Mouse (Mus musculus) limb, embryonic 10.5 days (tissue): Measurements from ENCODE around the gene Jmjd8. TPM values are rescaled to one million over a fixed set of nuclear protein-coding genes. Genes with fewer than 3 reads are reported as not detected.

Experiments used
- DNase-seq: peaks from one replicate; pipeline ENCODE4 v3.0.0-alpha.2; 2017; ENCODE audit warnings: low spot score
- H3K27ac ChIP-seq: fragments of 300-500 bp; sonication (generic); 2 replicates; pipeline ENCODE4 v1.5.1; 2016; ENCODE audit warnings: mild to moderate bottlenecking
- H3K27me3 ChIP-seq: fragments of 300-500 bp; sonication (generic); 2 replicates; pipeline ENCODE4 v1.6.1; 2016; ENCODE audit warnings: low read depth, mild to moderate bottlenecking; ENCODE audit not compliant: poor library complexity, severe bottlenecking
- H3K36me3 ChIP-seq: fragments of 300-500 bp; sonication (generic); 2 replicates; pipeline ENCODE4 v1.6.1; 2016; ENCODE audit warnings: mild to moderate bottlenecking, moderate library complexity
- H3K4me1 ChIP-seq: fragments of 300-500 bp; sonication (generic); 2 replicates; pipeline ENCODE4 v1.6.1; 2016
- H3K4me3 ChIP-seq: fragments of 300-500 bp; sonication (generic); 2 replicates; pipeline ENCODE4 v1.5.1; 2016; ENCODE audit warnings: mild to moderate bottlenecking, moderate library complexity
- H3K9me3 ChIP-seq: fragments of 300-500 bp; sonication (generic); replicated peaks from 2 replicates; pipeline ENCODE4 v1.6.1; 2016; ENCODE audit warnings: mild to moderate bottlenecking
- WGBS: fragments of 180-500 bp; shearing (Covaris S2); methylation state at CpG from one replicate; pipeline ENCODE4 v1.1.7; 2016; 5-methylcytosine and 5-hydroxymethylcytosine counted together
- polyA plus RNA-seq: library from polyadenylated mRNA; unstranded; fragments of >200 nt; fragmentation: Nextera tagmentation; extraction: Ambion mirVana; gene quantifications from 2 replicates; pipeline ENCODE4 v1.2.1, GENCODE M21; 2016

Jmjd8 gene
- polyA plus RNA-seq, 1 experiment from 2014 or later = 54.9 TPM

- 87% methylated on average over 14 of the region's 14 CpGs for WGBS
- Histone ChIP-seq H3K4me1 (peaks cover 88% of the 10 kb centered on the region), H3K9me3 (no peaks in the 10 kb centered on the region), H3K36me3 (peaks cover 69% of the 10 kb centered on the region), H3K27ac (no peak overlapping the region), H3K4me3 (peak overlapping the region; percentile 77), H3K27me3 (no peaks in the 10 kb centered on the region)
- DNase-seq = no peak
Observed at GRCm38 (mm10) chr17:25830806-25831431, 2.3 kb downstream of the Jmjd8 start.

GRCm38 (mm10) chr17:25831451-25832281 lies 3.0 kb downstream of the Jmjd8 start:
- H3K27me3 ChIP-seq = no peaks in the 10 kb centered on the region
- peak overlapping the region; percentile 95 for H3K27ac ChIP-seq
- 66% methylated on average over 21 of the region's 21 CpGs for WGBS
- peak overlapping the region; percentile 77 for H3K4me3 ChIP-seq
- peaks cover 68% of the 10 kb centered on the region for H3K36me3 ChIP-seq
- DNase-seq = no peak
- peaks cover 89% of the 10 kb centered on the region for H3K4me1 ChIP-seq
- no peaks in the 10 kb centered on the region for H3K9me3 ChIP-seq

- Histone ChIP-seq H3K36me3 (peaks cover 61% of the 10 kb centered on the region), H3K27ac (peak overlapping the region; percentile 95), H3K4me3 (peak overlapping the region; percentile 77), H3K4me1 (peaks cover 91% of the 10 kb centered on the region), H3K9me3 (no peaks in the 10 kb centered on the region), H3K27me3 (no peaks in the 10 kb centered on the region)
- WGBS = under 1% methylated on average over 77 of the region's 77 CpGs
- DNase-seq = peak; percentile 97
Observed at GRCm38 (mm10) chr17:25832436-25833290, 4.0 kb downstream of the Jmjd8 start.

GRCm38 (mm10) chr17:25833291-25833663 lies 4.6 kb downstream of the Jmjd8 start, which contains the start of gene Stub1:
Stub1 (minus strand) TSS chr17:25833404.
- Histone ChIP-seq H3K9me3 (no peaks in the 10 kb centered on the region), H3K27ac (peak within 1 kb of the TSS; percentile 95), H3K27me3 (no peaks in the 10 kb centered on the region), H3K4me3 (peak within 1 kb of the TSS; percentile 77), H3K4me1 (peaks cover 90% of the 10 kb centered on the region), H3K36me3 (peaks cover 61% of the 10 kb centered on the region)
- under 1% methylated on average over 24 of the region's 24 CpGs for WGBS
- DNase-seq = no peak

- H3K27me3 ChIP-seq = no peaks in the 10 kb centered on the region
- peaks cover 69% of the 10 kb centered on the region for H3K36me3 ChIP-seq
- H3K9me3 ChIP-seq = no peaks in the 10 kb centered on the region
- H3K4me1 ChIP-seq = peaks cover 88% of the 10 kb centered on the region
- H3K4me3 ChIP-seq = peak overlapping the region; percentile 77
- 55% methylated on average over 6 of the region's 6 CpGs for WGBS
- DNase-seq = no peak
- peak overlapping the region; percentile 95 for H3K27ac ChIP-seq
Observed at GRCm38 (mm10) chr17:25833961-25834594, 5.4 kb downstream of the Jmjd8 start.

DNA sequence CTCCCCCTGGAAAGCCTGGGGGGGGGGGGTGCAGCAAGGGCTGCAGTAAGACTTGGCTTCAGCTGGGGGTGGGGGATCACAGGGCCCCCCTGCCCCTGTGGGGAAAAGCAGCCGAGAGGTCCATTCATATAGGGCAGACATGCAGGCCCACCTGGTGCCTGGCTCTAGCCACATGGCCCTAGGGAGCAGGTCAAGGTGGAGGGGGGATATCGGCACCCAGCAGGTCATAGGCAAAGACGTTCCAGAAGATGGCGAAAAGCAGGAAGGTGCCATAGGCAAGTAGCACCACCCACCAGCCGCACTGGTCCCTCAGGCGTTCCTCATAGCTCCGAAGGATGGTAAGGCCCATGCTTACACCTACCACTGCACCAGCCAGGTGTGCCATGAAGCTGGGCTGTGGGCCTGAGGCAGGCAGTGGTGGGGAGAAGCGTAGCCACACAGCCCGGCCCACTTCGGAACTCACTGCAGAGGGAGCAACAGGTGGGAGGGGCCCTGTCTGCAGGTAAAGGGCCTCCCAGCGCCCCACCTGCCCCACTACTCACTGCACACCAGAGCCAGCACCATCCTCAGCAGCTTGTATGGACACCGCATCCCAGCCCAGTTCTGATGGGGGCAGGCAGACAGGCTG lies 6.0 kb downstream of the Jmjd8 start:
- WGBS = 91% methylated on average over 12 of the region's 12 CpGs
- no peak for DNase-seq
- Histone ChIP-seq H3K4me1 (peaks cover 87% of the 10 kb centered on the region), H3K36me3 (peaks cover 71% of the 10 kb centered on the region), H3K27ac (peak overlapping the region; percentile 95; the same call in 1 of the 2 replicates), H3K27me3 (no peaks in the 10 kb centered on the region), H3K4me3 (peak overlapping the region; percentile 77), H3K9me3 (no peaks in the 10 kb centered on the region)

- Histone ChIP-seq H3K9me3 (no peaks in the 10 kb centered on the region), H3K4me1 (peaks cover 82% of the 10 kb centered on the region), H3K4me3 (peak overlapping the region; percentile 77), H3K27ac (no peak overlapping the region), H3K36me3 (peaks cover 71% of the 10 kb centered on the region), H3K27me3 (no peaks in the 10 kb centered on the region)
- WGBS = 94% methylated on average over 7 of the region's 7 CpGs
- no peak for DNase-seq
Observed at GRCm38 (mm10) chr17:25835301-25835700, 6.6 kb downstream of the Jmjd8 start.

DNA sequence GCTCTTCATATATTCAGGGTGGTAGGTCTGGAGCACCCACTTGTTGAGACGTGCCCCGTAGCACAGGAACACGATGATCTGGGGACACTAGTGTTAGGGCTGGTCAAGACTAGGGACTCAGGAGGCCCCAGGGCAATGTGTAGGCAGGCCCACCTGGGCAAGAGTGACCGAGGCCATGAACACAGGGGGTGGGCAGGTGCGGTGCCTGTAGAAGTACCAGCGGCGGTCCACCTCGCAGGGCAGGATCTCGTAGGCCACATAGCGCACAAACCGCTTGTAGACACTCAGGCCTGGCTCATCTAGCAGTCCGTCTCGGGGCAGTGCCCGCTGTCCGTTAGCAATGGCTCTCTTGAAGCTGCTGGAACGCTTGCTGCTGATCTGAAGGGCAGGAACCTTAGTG lies 7.1 kb downstream of the Jmjd8 start:
- no peaks in the 10 kb centered on the region for H3K9me3 ChIP-seq
- peak overlapping the region; percentile 79; the same call in 1 of the 2 replicates for H3K27ac ChIP-seq
- 92% methylated on average over 16 of the region's 16 CpGs for WGBS
- peaks cover 71% of the 10 kb centered on the region for H3K36me3 ChIP-seq
- no peak for DNase-seq
- peak overlapping the region; percentile 77 for H3K4me3 ChIP-seq
- no peaks in the 10 kb centered on the region for H3K27me3 ChIP-seq
- H3K4me1 ChIP-seq = peaks cover 77% of the 10 kb centered on the region

DNA sequence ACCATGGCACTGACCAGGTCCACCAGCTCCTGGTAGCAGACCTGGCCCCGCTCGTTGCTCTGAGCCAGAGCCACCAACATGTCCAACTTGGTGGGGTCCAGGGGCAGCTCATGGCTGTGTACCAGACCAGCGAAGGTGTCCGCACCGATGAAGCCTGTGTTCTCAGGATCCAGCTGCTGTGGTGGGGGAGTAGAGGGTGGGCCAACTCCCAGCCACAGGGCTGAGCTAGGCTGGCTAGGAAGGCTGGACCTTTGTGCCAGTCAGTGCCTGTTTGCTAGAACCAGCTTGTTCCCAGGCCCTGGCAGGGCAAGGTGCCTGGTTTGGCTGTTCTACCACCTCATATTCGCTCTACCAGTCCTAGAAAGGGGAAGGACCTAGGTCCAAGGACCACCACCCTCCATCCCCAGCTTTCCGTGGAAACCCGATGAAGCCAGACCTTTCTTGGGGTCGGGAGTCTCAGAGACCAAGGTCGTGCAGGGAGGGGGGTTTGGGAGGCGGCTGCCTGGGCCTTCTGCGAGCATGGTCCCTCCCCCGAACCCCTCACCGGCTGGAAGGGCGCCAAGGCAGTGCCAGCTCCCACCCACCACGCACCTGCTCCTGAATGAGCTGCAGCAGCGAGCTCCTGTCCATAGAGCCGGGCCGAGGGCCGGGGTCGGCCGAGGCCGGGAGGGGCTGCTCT lies 7.9 kb downstream of the Jmjd8 start:
- H3K27me3 ChIP-seq = no peaks in the 10 kb centered on the region
- H3K27ac ChIP-seq = peak overlapping the region; percentile 79
- DNase-seq = no peak
- peak overlapping the region; percentile 77 for H3K4me3 ChIP-seq
- peaks cover 71% of the 10 kb centered on the region for H3K36me3 ChIP-seq
- no peaks in the 10 kb centered on the region for H3K9me3 ChIP-seq
- peaks cover 70% of the 10 kb centered on the region for H3K4me1 ChIP-seq
- 25% methylated on average over 23 of the region's 23 CpGs for WGBS

- H3K27me3 ChIP-seq = no peaks in the 10 kb centered on the region
- peak within 1 kb of the TSS; percentile 79 for H3K27ac ChIP-seq
- peaks cover 65% of the 10 kb centered on the region for H3K4me1 ChIP-seq
- 2% methylated on average over 29 of the region's 29 CpGs for WGBS
- DNase-seq = peak; percentile 77
- H3K36me3 ChIP-seq = peaks cover 71% of the 10 kb centered on the region
- H3K9me3 ChIP-seq = no peaks in the 10 kb centered on the region
- H3K4me3 ChIP-seq = peak within 1 kb of the TSS; percentile 77
Observed at GRCm38 (mm10) chr17:25837076-25837410, 8.4 kb downstream of the Jmjd8 start, which contains the start of gene Rhbdl1. Rhbdl1 (minus strand) TSS chr17:25837295.

DNA sequence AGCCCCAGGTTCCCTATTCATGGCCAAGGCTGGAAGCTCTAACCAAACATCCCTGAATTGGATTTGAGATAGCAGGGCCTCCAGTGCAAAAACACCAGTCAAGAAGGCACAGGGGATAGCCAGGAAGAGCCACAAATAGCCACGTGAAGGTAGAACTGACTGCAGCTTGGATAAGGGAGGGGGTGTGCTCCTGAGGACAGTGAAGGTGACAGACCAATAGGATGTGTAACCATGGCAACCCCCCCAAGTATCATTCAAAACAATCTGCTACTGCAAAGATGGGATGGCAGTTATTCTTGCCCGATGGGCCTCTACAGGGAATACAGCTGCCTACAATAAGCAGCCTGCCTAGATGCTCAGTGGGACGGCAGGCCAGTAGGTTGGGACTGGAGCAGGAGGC lies 8.9 kb downstream of the Jmjd8 start:
- Histone ChIP-seq H3K9me3 (no peaks in the 10 kb centered on the region), H3K27ac (no peak overlapping the region), H3K4me3 (peak overlapping the region; percentile 77), H3K4me1 (peaks cover 67% of the 10 kb centered on the region), H3K36me3 (peaks cover 75% of the 10 kb centered on the region), H3K27me3 (no peaks in the 10 kb centered on the region)
- WGBS = 61% methylated on average over 3 of the region's 3 CpGs
- no peak for DNase-seq
